Comparison of ENCODE assay signal across 8 mouse cellular contexts in genomic region chr11:3714486-3714885, GRCm38 (mm10).
DNase-seq lines count a peak whose midpoint lies in the region.

No protein-coding gene starts in this region.

- peak; percentile 54 to 57 for DNase-seq in B cell, adult 2 months
- DNase-seq in MN1 (ENCODE audit: low spot score) = peak; percentile 47
- DNase-seq in cerebellum, adult 9-11 months = peak; percentile 76
- DNase-seq in frontal cortex, postnatal 25 days (ENCODE audit: low spot score in 2 of 2) = peak; percentile 64 to 73
- peak; percentile 74 for DNase-seq in layer of hippocampus, adult 11-12 months (ENCODE audit: low spot score)
- DNase-seq in lung, postnatal 14 days = peak; percentile 68
- peak; percentile 79 to 84 for DNase-seq in right cerebral cortex, adult 2 months (ENCODE audit: low spot score in 2 of 2)
- peak; percentile 60 for DNase-seq in urinary bladder, postnatal 14 days (ENCODE audit: low spot score)

Comparison
In these comparisons a context has a peak if more than half of its experiments do, and no peak if none do; other contexts are left out.
1. Peak in every context shown above with its lines: DNase-seq.